Mouse (Mus musculus): ENCODE measurements at regions not wholly inside any gene's neighbourhood (a gene's known extent, or its start where the extent isn't known, plus 50 kb on each side); places are given as distances from the start of the nearest gene placed in this dataset.

GRCm38 (mm10) chr10:117445801-117446490 is 66.1 kb upstream of the Cpsf6 start:
- H3K9me3 ChIP-seq, result peaks cover 4% of the 10 kb centered on the region
- no peak overlapping the region for H3K4me3 ChIP-seq
- WGBS, result 83% methylated on average over 15 of the region's 15 CpGs
- H3K9ac ChIP-seq, result no peak overlapping the region
- no peak for ATAC-seq (replicated peaks)
- H3K27ac ChIP-seq, result no peak overlapping the region
- no peaks in the 10 kb centered on the region for H3K36me3 ChIP-seq (replicated peaks)
- H3K4me1 ChIP-seq, result peaks cover 9% of the 10 kb centered on the region
- no peak overlapping the region for H3K4me2 ChIP-seq
- no peaks in the 10 kb centered on the region for H3K27me3 ChIP-seq (replicated peaks)

GRCm38 (mm10) chr10:117445181-117445790 is 65.5 kb upstream of the Cpsf6 start:
- Histone ChIP-seq H3K4me3 (no peak overlapping the region), H3K27me3 (replicated peaks) (0 out of 2 replicates have a peak, but pooled peaks cover 1% of the 10 kb centered on the region), H3K36me3 (replicated peaks) (no peaks in the 10 kb centered on the region), H3K27ac (no peak overlapping the region), H3K4me1 (peaks cover 9% of the 10 kb centered on the region), H3K4me2 (no peak overlapping the region), H3K9me3 (peaks cover 4% of the 10 kb centered on the region), H3K9ac (no peak overlapping the region)
- 76% methylated on average over 6 of the region's 6 CpGs for WGBS
- no peak for ATAC-seq (replicated peaks)

DNA sequence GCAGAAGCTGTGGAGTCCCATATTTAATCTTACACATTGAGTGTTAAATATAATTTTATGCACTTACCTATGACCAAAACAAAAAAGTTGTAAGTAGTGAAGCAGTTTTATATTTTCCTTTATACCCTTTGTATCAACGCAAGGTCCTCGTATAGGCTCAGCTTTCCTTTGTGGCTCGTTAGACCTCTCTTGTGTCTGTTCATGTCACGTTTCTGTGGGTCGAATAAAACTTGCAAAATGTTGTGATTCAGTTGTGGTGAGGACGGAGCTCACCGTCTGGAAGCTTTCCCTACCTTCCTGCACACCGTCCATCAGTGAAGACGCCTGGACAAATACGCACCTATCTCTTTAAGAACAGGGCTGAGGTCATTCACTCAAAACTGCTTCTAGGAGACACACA is 64.9 kb upstream of the Cpsf6 start:
- H3K4me3 ChIP-seq, result no peak overlapping the region
- H3K36me3 ChIP-seq (replicated peaks), result no peaks in the 10 kb centered on the region
- H3K4me1 ChIP-seq, result peaks cover 9% of the 10 kb centered on the region
- no peak overlapping the region for H3K27ac ChIP-seq
- peaks cover 4% of the 10 kb centered on the region for H3K9me3 ChIP-seq
- WGBS, result 86% methylated on average over 10 of the region's 10 CpGs
- ATAC-seq (replicated peaks), result no peak
- H3K9ac ChIP-seq, result no peak overlapping the region
- peaks cover 6% of the 10 kb centered on the region; the same call in 1 of the 2 replicates for H3K27me3 ChIP-seq (replicated peaks)
- no peak overlapping the region for H3K4me2 ChIP-seq

GRCm38 (mm10) chr10:117443426-117444350 is 63.9 kb upstream of the Cpsf6 start:
- peaks cover 4% of the 10 kb centered on the region for H3K9me3 ChIP-seq
- no peak overlapping the region for H3K4me3 ChIP-seq
- H3K9ac ChIP-seq, result no peak overlapping the region
- H3K36me3 ChIP-seq (replicated peaks), result no peaks in the 10 kb centered on the region
- peaks cover 9% of the 10 kb centered on the region for H3K4me1 ChIP-seq
- H3K27ac ChIP-seq, result no peak overlapping the region
- ATAC-seq (replicated peaks), result no peak
- WGBS, result 92% methylated on average over 4 of the region's 4 CpGs
- H3K27me3 ChIP-seq (replicated peaks), result peaks cover 6% of the 10 kb centered on the region; the same call in 1 of the 2 replicates
- H3K4me2 ChIP-seq, result no peak overlapping the region

GRCm38 (mm10) chr10:117441979-117442803 is 62.4 kb upstream of the Cpsf6 start:
- H3K36me3 ChIP-seq (replicated peaks), result no peaks in the 10 kb centered on the region
- 56% methylated on average over 17 of the region's 17 CpGs for WGBS
- H3K27ac ChIP-seq, result 0 out of 2 replicates have a peak overlapping the region, but pooled peaks have one; percentile 8
- H3K9me3 ChIP-seq, result peaks cover 4% of the 10 kb centered on the region
- peak overlapping the region; percentile 45 for H3K4me2 ChIP-seq
- peaks cover 6% of the 10 kb centered on the region; the same call in 1 of the 2 replicates for H3K27me3 ChIP-seq (replicated peaks)
- H3K4me1 ChIP-seq, result peaks cover 9% of the 10 kb centered on the region
- H3K9ac ChIP-seq, result no peak overlapping the region
- H3K4me3 ChIP-seq, result peak overlapping the region; percentile 10
- ATAC-seq (replicated peaks), result no peak

DNA sequence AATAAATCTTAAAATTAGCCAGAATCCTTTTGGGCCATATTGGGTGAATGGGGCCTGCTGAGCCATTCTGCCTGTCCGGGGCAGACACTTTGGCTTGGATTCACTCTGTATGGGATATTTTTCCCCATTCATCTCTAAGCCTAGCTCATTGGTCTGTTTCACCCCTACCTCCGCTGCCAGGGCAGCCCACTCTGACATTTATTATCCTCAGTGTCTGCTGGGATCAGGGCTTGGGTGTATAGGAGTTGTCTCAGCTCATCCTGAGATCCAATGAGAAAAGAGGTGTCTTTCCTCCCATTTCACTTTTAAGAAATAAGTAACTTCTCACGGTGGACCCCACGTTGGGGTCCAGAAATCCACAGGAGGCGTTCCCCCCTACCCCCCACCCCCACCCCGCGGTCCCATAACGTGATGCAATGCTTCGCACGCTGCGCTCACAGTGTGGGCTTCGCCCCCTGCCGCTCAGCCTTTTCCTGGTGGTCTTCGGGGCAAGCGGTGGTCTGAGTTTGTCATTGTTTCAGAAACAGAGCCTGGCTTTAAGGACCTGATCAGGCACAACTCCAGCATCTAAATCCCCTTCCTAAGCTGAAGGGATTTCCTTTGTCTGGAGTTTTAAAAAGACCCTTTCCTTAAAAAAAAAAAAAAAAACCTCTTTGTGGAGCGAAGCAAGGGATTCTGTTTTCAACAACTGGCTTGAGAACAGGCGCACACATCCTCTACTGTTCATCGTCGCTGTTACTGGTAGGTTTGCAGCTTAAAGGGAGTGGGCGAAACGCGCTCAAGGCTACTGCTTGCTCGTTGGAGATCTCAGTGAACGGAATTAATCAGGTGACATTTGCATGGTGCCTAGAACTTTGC is 61.5 kb upstream of the Cpsf6 start:
- Histone ChIP-seq H3K9ac (no peak overlapping the region), H3K4me3 (peak overlapping the region; percentile 10), H3K27ac (no peak overlapping the region), H3K27me3 (replicated peaks) (peaks cover 6% of the 10 kb centered on the region; the same call in 1 of the 2 replicates), H3K9me3 (peaks cover 4% of the 10 kb centered on the region), H3K4me2 (peak overlapping the region; percentile 45), H3K36me3 (replicated peaks) (no peaks in the 10 kb centered on the region), H3K4me1 (peaks cover 12% of the 10 kb centered on the region)
- peak; percentile 74 for ATAC-seq (replicated peaks)
- 3% methylated on average over 24 of the region's 24 CpGs for WGBS

DNA sequence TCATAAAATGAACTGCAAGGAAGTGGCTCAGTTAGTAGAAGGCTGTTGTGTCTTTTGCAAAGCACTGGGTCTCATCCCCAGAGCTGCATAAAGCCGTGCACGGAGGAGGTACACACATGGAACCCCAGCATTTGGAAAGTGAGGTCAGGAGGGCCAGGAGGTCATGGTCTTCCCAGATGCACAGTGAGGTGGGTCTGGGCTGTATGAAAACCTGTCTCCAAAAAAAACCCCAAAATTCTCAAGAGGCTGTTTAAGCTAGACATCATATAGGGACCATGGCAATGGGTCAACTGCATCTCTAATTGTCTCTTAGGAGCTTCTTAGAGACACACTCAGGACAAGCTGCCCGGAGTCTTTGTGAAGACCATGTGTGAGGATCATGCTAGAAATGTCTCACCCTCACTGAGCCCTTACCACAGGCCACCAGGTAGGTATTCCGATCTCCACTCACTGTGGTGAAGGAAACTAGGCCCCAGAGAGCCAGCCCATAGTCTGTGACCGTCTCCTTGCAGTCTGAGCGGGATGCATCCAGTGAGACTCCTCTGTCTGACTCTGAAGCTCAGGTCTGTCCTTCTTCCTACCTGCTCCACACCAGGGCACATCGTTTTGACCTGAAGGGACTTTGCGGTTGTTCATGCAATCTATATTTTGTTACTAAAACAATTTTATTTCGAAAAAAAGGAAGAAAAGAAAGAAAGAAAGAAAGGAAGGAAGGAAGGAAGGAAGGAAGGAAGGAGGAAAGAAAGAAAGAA is 60.6 kb upstream of the Cpsf6 start:
- Histone ChIP-seq H3K27me3 (replicated peaks) (peaks cover 6% of the 10 kb centered on the region; the same call in 1 of the 2 replicates), H3K4me2 (no peak overlapping the region), H3K4me3 (no peak overlapping the region), H3K27ac (no peak overlapping the region), H3K9ac (no peak overlapping the region), H3K4me1 (peaks cover 15% of the 10 kb centered on the region), H3K9me3 (peaks cover 4% of the 10 kb centered on the region), H3K36me3 (replicated peaks) (no peaks in the 10 kb centered on the region)
- no peak for ATAC-seq (replicated peaks)
- WGBS, result 82% methylated on average over 9 of the region's 9 CpGs

- Histone ChIP-seq H3K9me3 (peaks cover 4% of the 10 kb centered on the region), H3K4me3 (no peak overlapping the region), H3K27ac (no peak overlapping the region), H3K27me3 (replicated peaks) (peaks cover 6% of the 10 kb centered on the region; the same call in 1 of the 2 replicates), H3K4me1 (peaks cover 22% of the 10 kb centered on the region), H3K9ac (no peak overlapping the region), H3K36me3 (replicated peaks) (no peaks in the 10 kb centered on the region), H3K4me2 (no peak overlapping the region)
- 96% methylated on average over 3 of the region's 3 CpGs for WGBS
- no peak for ATAC-seq (replicated peaks)
Observed at GRCm38 (mm10) chr10:117439206-117440110, 59.6 kb upstream of the Cpsf6 start.

- 97% methylated on average over 3 of the region's 3 CpGs for WGBS
- Histone ChIP-seq H3K9ac (no peak overlapping the region), H3K9me3 (peaks cover 4% of the 10 kb centered on the region), H3K4me3 (no peak overlapping the region), H3K36me3 (replicated peaks) (no peaks in the 10 kb centered on the region), H3K27ac (no peak overlapping the region), H3K4me1 (peaks cover 22% of the 10 kb centered on the region), H3K4me2 (no peak overlapping the region), H3K27me3 (replicated peaks) (peaks cover 11% of the 10 kb centered on the region)
- ATAC-seq (replicated peaks), result no peak
Observed at GRCm38 (mm10) chr10:117438614-117439193, 58.9 kb upstream of the Cpsf6 start.

Measured in midbrain, embryonic 15.5 days (tissue).